Comparison of ENCODE assay signal across 17 mouse cellular contexts in genomic region chr13:84626397-84626796, GRCm38 (mm10).
DNase-seq lines count a peak whose midpoint lies in the region; ATAC-seq and TF ChIP-seq lines count a peak whose summit lies in the region.
"Had no signal": no experiment of that assay in that cellular context is flagged by ENCODE, and none has a peak within 500 bp of the region (broad histone marks: within the 10 kb centered on the region; RNA-seq: fewer than 3 reads in every experiment).

No protein-coding gene starts in this region.

- 22% methylated on average over 1 of the region's 1 CpGs for WGBS in hindbrain, postnatal 0 days
- 18% methylated on average over 1 of the region's 1 CpGs for WGBS in hindbrain, embryonic 12.5 days
- WGBS in liver, embryonic 11.5 days: 65% methylated on average over 1 of the region's 1 CpGs

- H3K4me3 ChIP-seq in hindbrain, postnatal 0 days (ENCODE audit: low read length): no peak overlapping the region
- H3K4me3 ChIP-seq in hindbrain, embryonic 12.5 days: no peak overlapping the region
- no peak overlapping the region for H3K4me3 ChIP-seq in liver, embryonic 11.5 days (ENCODE audit: low read depth, low read length)
- H3K4me3 ChIP-seq: embryonic facial prominence, embryonic 13.5 days; gastrocnemius, adult 2 months; megakaryocyte, embryonic 14.5 days; stomach, embryonic 15.5 days had no signal

- no peak for ATAC-seq in hindbrain, postnatal 0 days
- ATAC-seq in hindbrain, embryonic 12.5 days (ENCODE audit: low FRiP score): no peak
- no peak for ATAC-seq in liver, embryonic 11.5 days (replicated peaks; ENCODE audit: low FRiP score)

- no peaks in the 10 kb centered on the region for H3K36me3 ChIP-seq in hindbrain, postnatal 0 days (ENCODE audit: insufficient read depth, low read length)
- no peaks in the 10 kb centered on the region for H3K36me3 ChIP-seq in hindbrain, embryonic 12.5 days
- H3K36me3 ChIP-seq in liver, embryonic 11.5 days (ENCODE audit: control insufficient read depth, insufficient read depth, low read length): no peaks in the 10 kb centered on the region
- H3K36me3 ChIP-seq: embryonic facial prominence, embryonic 13.5 days; stomach, embryonic 15.5 days had no signal

- H3K9ac ChIP-seq in hindbrain, postnatal 0 days (replicated peaks; ENCODE audit: low read length): no peak overlapping the region
- no peak overlapping the region for H3K9ac ChIP-seq in hindbrain, embryonic 12.5 days
- no peak overlapping the region for H3K9ac ChIP-seq in liver, embryonic 11.5 days (ENCODE audit: low read depth, low read length)
- H3K9ac ChIP-seq: embryonic facial prominence, embryonic 13.5 days; stomach, embryonic 15.5 days had no signal

- TF ChIP-seq CTCF in hindbrain, postnatal 0 days (IDR thresholded peaks at IDR 0.05; ENCODE audit: low read depth): peak; percentile 46

- H3K9me3 ChIP-seq in hindbrain, postnatal 0 days (ENCODE audit: low read length): no peaks in the 10 kb centered on the region
- no peaks in the 10 kb centered on the region for H3K9me3 ChIP-seq in hindbrain, embryonic 12.5 days (replicated peaks)
- no peaks in the 10 kb centered on the region for H3K9me3 ChIP-seq in liver, embryonic 11.5 days (ENCODE audit: control insufficient read depth, low read length)
- H3K9me3 ChIP-seq: embryonic facial prominence, embryonic 13.5 days; megakaryocyte, embryonic 14.5 days; stomach, embryonic 15.5 days had no signal

- DNase-seq in adrenal gland, postnatal 14 days: peak; percentile 4
- DNase-seq in adrenal gland, postnatal 10 days: no peak
- peak; percentile 60 for DNase-seq in hindbrain, postnatal 0 days (ENCODE audit: low spot score)
- peak; percentile 10 for DNase-seq in 416B (ENCODE audit: low read depth)
- DNase-seq in embryo, embryonic 10.5 days (ENCODE audit: low spot score): peak; percentile 63
- DNase-seq in right cerebral cortex, postnatal 10 days (ENCODE audit: low spot score in 2 of 2): no peak
- no peak for DNase-seq in liver, embryonic 11.5 days (ENCODE audit: low spot score)
- DNase-seq: adrenal gland, postnatal 36 days; gastrocnemius, adult 2 months; heart, postnatal 4 days; kidney, adult 8-10 months; lung, adult 2 months; thymus, postnatal 25 days had no signal

- H3K27ac ChIP-seq in hindbrain, postnatal 0 days: no peak overlapping the region
- H3K27ac ChIP-seq in hindbrain, embryonic 12.5 days: no peak overlapping the region
- no peak overlapping the region for H3K27ac ChIP-seq in liver, embryonic 11.5 days (ENCODE audit: low read depth, low read length)
- H3K27ac ChIP-seq: embryonic facial prominence, embryonic 13.5 days; gastrocnemius, adult 2 months; stomach, embryonic 15.5 days had no signal

- no peaks in the 10 kb centered on the region for H3K4me1 ChIP-seq in hindbrain, postnatal 0 days (ENCODE audit: insufficient read depth, low read length)
- peaks cover 3% of the 10 kb centered on the region; the same call in 1 of the 2 replicates for H3K4me1 ChIP-seq in hindbrain, embryonic 12.5 days
- H3K4me1 ChIP-seq in liver, embryonic 11.5 days (replicated peaks; ENCODE audit: control insufficient read depth, insufficient read depth, low read length): no peaks in the 10 kb centered on the region
- H3K4me1 ChIP-seq: embryonic facial prominence, embryonic 13.5 days; megakaryocyte, embryonic 14.5 days; stomach, embryonic 15.5 days had no signal

- no peak overlapping the region for H3K4me2 ChIP-seq in hindbrain, postnatal 0 days (ENCODE audit: low read depth, low read length)
- H3K4me2 ChIP-seq in hindbrain, embryonic 12.5 days (replicated peaks): no peak overlapping the region
- no peak overlapping the region for H3K4me2 ChIP-seq in liver, embryonic 11.5 days
- H3K4me2 ChIP-seq: embryonic facial prominence, embryonic 13.5 days; stomach, embryonic 15.5 days had no signal

- H3K27me3 ChIP-seq in hindbrain, postnatal 0 days (ENCODE audit: insufficient read depth, low read length): no peaks in the 10 kb centered on the region
- H3K27me3 ChIP-seq in hindbrain, embryonic 12.5 days: no peaks in the 10 kb centered on the region
- no peaks in the 10 kb centered on the region for H3K27me3 ChIP-seq in liver, embryonic 11.5 days (replicated peaks; ENCODE audit: control insufficient read depth, insufficient read depth, low read length)
- H3K27me3 ChIP-seq: embryonic facial prominence, embryonic 13.5 days; megakaryocyte, embryonic 14.5 days; stomach, embryonic 15.5 days had no signal

Comparison
In these comparisons a context has a peak if more than half of its experiments do, and no peak if none do; other contexts are left out.
1. DNase-seq: peak in adrenal gland, postnatal 14 days (single experiment), hindbrain, postnatal 0 days (single experiment), 416B (single experiment) and embryo, embryonic 10.5 days (single experiment); none in adrenal gland, postnatal 10 days (single experiment), right cerebral cortex, postnatal 10 days (0 of 2) and liver, embryonic 11.5 days (single experiment).